Mouse (Mus musculus) testis, adult 2 months (tissue): ENCODE data around the gene Krt20.

Experiments
- CTCF ChIP-seq: fragments of 200-500 bp; IDR thresholded peaks from 2 replicates; pipeline ENCODE4 v1.5.1; 2012; ENCODE audit warnings: low read depth, mild to moderate bottlenecking, inconsistent platforms, low read length, moderate library complexity; ENCODE audit not compliant: control insufficient read depth, insufficient read depth, insufficient replicate concordance
- POLR2A ChIP-seq: fragments of 200-500 bp; IDR thresholded peaks from 2 replicates; pipeline ENCODE4 v1.6.1; 2012; ENCODE audit warnings: low read depth, mild to moderate bottlenecking, inconsistent platforms, low read length, moderate library complexity; ENCODE audit not compliant: control insufficient read depth

DNA sequence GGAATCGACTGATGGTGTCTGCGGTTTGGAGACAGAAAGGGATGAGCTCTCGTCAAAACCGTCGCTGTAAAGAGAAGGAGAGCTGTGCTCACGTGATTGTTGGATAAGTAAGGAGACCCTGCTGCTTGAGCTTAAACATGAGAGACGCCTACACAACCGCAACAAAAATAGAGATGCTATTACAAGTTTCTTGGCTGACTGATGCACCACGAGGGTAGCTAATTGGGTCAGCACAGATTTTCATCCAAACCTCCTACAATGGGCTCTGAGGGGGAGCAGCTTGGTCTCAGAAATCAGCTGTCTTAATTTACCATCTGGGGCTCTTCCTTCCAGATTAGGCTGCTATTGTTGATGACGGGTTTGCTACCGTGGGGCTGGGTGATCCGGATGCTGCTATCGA is 21.0 kb downstream of the Krt20 start:
- TF ChIP-seq CTCF (no peak), POLR2A (no peak)
